ENCODE assay signal across 10 mouse cellular contexts in genomic region chr9:44398551-44398950, GRCm38 (mm10). TPM values are rescaled to one million over a fixed set of nuclear protein-coding genes. Genes with fewer than 3 reads are reported as not detected.
A peak's percentile ranks its signal among the peaks of the same experiment; 100 is the strongest.
DNase-seq lines count a peak whose midpoint lies in the region; ATAC-seq and TF ChIP-seq lines count a peak whose summit lies in the region.
"Had no signal": no experiment of that assay in that cellular context is flagged by ENCODE, and none has a peak within 500 bp of the region (broad histone marks: within the 10 kb centered on the region; RNA-seq: fewer than 3 reads in every experiment).

No protein-coding gene starts in this region.

- no peak for TF ChIP-seq CTCF in kidney, postnatal 0 days (IDR thresholded peaks at IDR 0.05; ENCODE audit: low read depth)

- peak overlapping the region; percentile 91 for H3K27ac ChIP-seq in kidney, postnatal 0 days
- H3K27ac ChIP-seq in forebrain, embryonic 10.5 days: peak overlapping the region; percentile 91; the same call in 1 of the 2 replicates
- peak overlapping the region; percentile 85 for H3K27ac ChIP-seq in intestine, embryonic 15.5 days
- peak overlapping the region; percentile 78 for H3K27ac ChIP-seq in neural tube, embryonic 14.5 days (ENCODE audit: low read depth, low read length)
- H3K27ac ChIP-seq: limb, embryonic 15.5 days had no signal

- peak overlapping the region; percentile 69; the same call in 1 of the 2 replicates for H3K4me3 ChIP-seq in kidney, postnatal 0 days (replicated peaks; ENCODE audit: low read depth, low read length)
- H3K4me3 ChIP-seq in forebrain, embryonic 10.5 days: peak overlapping the region; percentile 84; the same call in 1 of the 2 replicates
- peak overlapping the region; percentile 63 for H3K4me3 ChIP-seq in intestine, embryonic 15.5 days (replicated peaks)
- peak overlapping the region; percentile 87 for H3K4me3 ChIP-seq in neural tube, embryonic 14.5 days (ENCODE audit: low read depth, low read length)

- H3K4me1 ChIP-seq in kidney, postnatal 0 days (replicated peaks; ENCODE audit: insufficient read depth, low read length): peaks cover 11% of the 10 kb centered on the region; the same call in 1 of the 2 replicates
- peaks cover 37% of the 10 kb centered on the region for H3K4me1 ChIP-seq in forebrain, embryonic 10.5 days
- peaks cover 18% of the 10 kb centered on the region; the same call in 1 of the 2 replicates for H3K4me1 ChIP-seq in intestine, embryonic 15.5 days (replicated peaks)
- H3K4me1 ChIP-seq in neural tube, embryonic 14.5 days (ENCODE audit: control insufficient read depth, insufficient read depth, low read length): peaks cover 19% of the 10 kb centered on the region

- H3K27me3 ChIP-seq in kidney, postnatal 0 days (ENCODE audit: insufficient read depth, low read length): no peaks in the 10 kb centered on the region
- no peaks in the 10 kb centered on the region for H3K27me3 ChIP-seq in forebrain, embryonic 10.5 days (ENCODE audit: poor library complexity, severe bottlenecking)
- H3K27me3 ChIP-seq in intestine, embryonic 15.5 days (replicated peaks): no peaks in the 10 kb centered on the region
- no peaks in the 10 kb centered on the region for H3K27me3 ChIP-seq in neural tube, embryonic 14.5 days (ENCODE audit: control insufficient read depth, insufficient read depth, low read length)

- no peak for DNase-seq in kidney, postnatal 0 days (ENCODE audit: low spot score)
- no peak for DNase-seq in kidney, adult 9 months
- no peak for DNase-seq in forebrain, embryonic 10.5 days (ENCODE audit: extremely low spot score, low spot score)
- no peak for DNase-seq in cerebellum, postnatal 4 days (ENCODE audit: low spot score in 2 of 2)
- no peak for DNase-seq in lung, postnatal 4 days
- DNase-seq in thymus, postnatal 25 days: no peak
- DNase-seq: heart, postnatal 10 days had no signal

- H3K9ac ChIP-seq in kidney, postnatal 0 days (ENCODE audit: low read depth, low read length): peak overlapping the region; percentile 44
- peak overlapping the region; percentile 79 for H3K9ac ChIP-seq in intestine, embryonic 15.5 days
- peak overlapping the region; percentile 76; the same call in 1 of the 2 replicates for H3K9ac ChIP-seq in neural tube, embryonic 14.5 days (replicated peaks; ENCODE audit: low read depth, low read length)
- H3K9ac ChIP-seq: limb, embryonic 15.5 days had no signal

- H3K36me3 ChIP-seq in kidney, postnatal 0 days (ENCODE audit: insufficient read depth, low read length): peaks cover 37% of the 10 kb centered on the region
- peaks cover 50% of the 10 kb centered on the region for H3K36me3 ChIP-seq in forebrain, embryonic 10.5 days (replicated peaks)
- peaks cover 26% of the 10 kb centered on the region for H3K36me3 ChIP-seq in intestine, embryonic 15.5 days
- H3K36me3 ChIP-seq in neural tube, embryonic 14.5 days (ENCODE audit: control insufficient read depth, insufficient read depth, low read length): peaks cover 32% of the 10 kb centered on the region

- WGBS in kidney, postnatal 0 days: 67% methylated on average over 9 of the region's 9 CpGs
- 83% methylated on average over 9 of the region's 9 CpGs for WGBS in forebrain, embryonic 10.5 days
- WGBS in intestine, embryonic 15.5 days: 64% methylated on average over 9 of the region's 9 CpGs
- 72% methylated on average over 9 of the region's 9 CpGs for WGBS in neural tube, embryonic 14.5 days

- peak overlapping the region; percentile 99 for H3K4me2 ChIP-seq in kidney, postnatal 0 days (ENCODE audit: low read length)
- peak overlapping the region; percentile 79 for H3K4me2 ChIP-seq in intestine, embryonic 15.5 days (replicated peaks)
- peak overlapping the region; percentile 91 for H3K4me2 ChIP-seq in neural tube, embryonic 14.5 days (ENCODE audit: low read depth, low read length)

- ATAC-seq in kidney, postnatal 0 days (replicated peaks; ENCODE audit: low FRiP score, low read depth): no peak
- no peak for ATAC-seq in intestine, embryonic 15.5 days
- no peak for ATAC-seq in neural tube, embryonic 14.5 days (ENCODE audit: low read depth)

- no peaks in the 10 kb centered on the region for H3K9me3 ChIP-seq in kidney, postnatal 0 days (replicated peaks; ENCODE audit: low read length)
- H3K9me3 ChIP-seq in forebrain, embryonic 10.5 days: no peaks in the 10 kb centered on the region
- no peaks in the 10 kb centered on the region for H3K9me3 ChIP-seq in intestine, embryonic 15.5 days
- no peaks in the 10 kb centered on the region for H3K9me3 ChIP-seq in neural tube, embryonic 14.5 days (ENCODE audit: control insufficient read depth, low read length)
- H3K9me3 ChIP-seq: limb, embryonic 15.5 days had no signal

RNA-seq across cellular contexts. Expression of gene Slc37a4, which starts 1.9 kb away (rescaled TPM):
- polyA plus RNA-seq in kidney, postnatal 0 days (2015; fragmentation: Nextera tagmentation; extraction: Ambion mirVana): 88.7 and 101 TPM in 2 replicates
- polyA plus RNA-seq in forebrain, embryonic 10.5 days (2016; fragmentation: Nextera tagmentation; extraction: Ambion mirVana): 18.8 and 19.4 TPM in 2 replicates
- 51.7 and 59.2 TPM in 2 replicates for polyA plus RNA-seq in intestine, embryonic 15.5 days (2015; fragmentation: Nextera tagmentation; extraction: Ambion mirVana)
- 70.9 and 78.8 TPM in 2 replicates for polyA plus RNA-seq in neural tube, embryonic 14.5 days (2014; fragmentation: Nextera tagmentation; extraction: Ambion mirVana)

RNA-seq across cellular contexts. Expression of gene Rps25, which starts 8.4 kb away (rescaled TPM):
- polyA plus RNA-seq in kidney, postnatal 0 days (2015; fragmentation: Nextera tagmentation; extraction: Ambion mirVana): 2,620 and 2,934 TPM in 2 replicates
- polyA plus RNA-seq in forebrain, embryonic 10.5 days (2016; fragmentation: Nextera tagmentation; extraction: Ambion mirVana): 2,069 and 2,211 TPM in 2 replicates
- 2,026 and 2,084 TPM in 2 replicates for polyA plus RNA-seq in intestine, embryonic 15.5 days (2015; fragmentation: Nextera tagmentation; extraction: Ambion mirVana)
- 1,180 and 1,219 TPM in 2 replicates for polyA plus RNA-seq in neural tube, embryonic 14.5 days (2014; fragmentation: Nextera tagmentation; extraction: Ambion mirVana)

RNA-seq across cellular contexts. Expression of gene Trappc4, which starts 8.8 kb away (rescaled TPM):
- polyA plus RNA-seq in kidney, postnatal 0 days (2015; fragmentation: Nextera tagmentation; extraction: Ambion mirVana): 130 and 135 TPM in 2 replicates
- 181 and 189 TPM in 2 replicates for polyA plus RNA-seq in forebrain, embryonic 10.5 days (2016; fragmentation: Nextera tagmentation; extraction: Ambion mirVana)
- 122 and 123 TPM in 2 replicates for polyA plus RNA-seq in intestine, embryonic 15.5 days (2015; fragmentation: Nextera tagmentation; extraction: Ambion mirVana)
- 305 and 308 TPM in 2 replicates for polyA plus RNA-seq in neural tube, embryonic 14.5 days (2014; fragmentation: Nextera tagmentation; extraction: Ambion mirVana)

RNA-seq across cellular contexts. Expression of gene Hyou1, which starts 19.3 kb away (rescaled TPM):
- 22.1 and 25.8 TPM in 2 replicates for polyA plus RNA-seq in kidney, postnatal 0 days (2015; fragmentation: Nextera tagmentation; extraction: Ambion mirVana)
- 38.7 and 43.7 TPM in 2 replicates for polyA plus RNA-seq in forebrain, embryonic 10.5 days (2016; fragmentation: Nextera tagmentation; extraction: Ambion mirVana)
- 38.8 and 43.6 TPM in 2 replicates for polyA plus RNA-seq in intestine, embryonic 15.5 days (2015; fragmentation: Nextera tagmentation; extraction: Ambion mirVana)
- polyA plus RNA-seq in neural tube, embryonic 14.5 days (2014; fragmentation: Nextera tagmentation; extraction: Ambion mirVana): 20.7 and 27.0 TPM in 2 replicates

RNA-seq across cellular contexts. Expression of gene Ccdc84, which starts 19.8 kb away (rescaled TPM):
- 25.5 and 29.2 TPM in 2 replicates for polyA plus RNA-seq in kidney, postnatal 0 days (2015; fragmentation: Nextera tagmentation; extraction: Ambion mirVana)
- 25.6 and 26.1 TPM in 2 replicates for polyA plus RNA-seq in forebrain, embryonic 10.5 days (2016; fragmentation: Nextera tagmentation; extraction: Ambion mirVana)
- 24.0 and 25.6 TPM in 2 replicates for polyA plus RNA-seq in intestine, embryonic 15.5 days (2015; fragmentation: Nextera tagmentation; extraction: Ambion mirVana)
- polyA plus RNA-seq in neural tube, embryonic 14.5 days (2014; fragmentation: Nextera tagmentation; extraction: Ambion mirVana): 31.1 and 34.5 TPM in 2 replicates
